Mouse (Mus musculus): ENCODE measurements around the gene Slc6a8. TPM values are rescaled to one million over a fixed set of nuclear protein-coding genes. Genes with fewer than 3 reads are reported as not detected.

The Slc6a8 gene
- total RNA-seq (2021) = 100 to 1,000 TPM; 130 to 145 TPM

- intact Hi-C loops (cut with DNase I) = loop anchor here (5.0 to 10.0 kb wide), 2 partner anchors 279 to 412 kb away; no protein-coding TSS in a partner anchor
- peak; percentile 78 for DNase-seq
Measured at GRCm38 (mm10) chrX:73672879-73673618, at the start of gene Slc6a8. Slc6a8 (plus strand) TSS chrX:73673150.

GRCm38 (mm10) chrX:73626981-73627380 lies 46.0 kb upstream of the Slc6a8 start:
- no peak for DNase-seq
- intact Hi-C loops (cut with DNase I) = no loop called here

GRCm38 (mm10) chrX:73635425-73635824 lies 37.5 kb upstream of the Slc6a8 start:
- no peak for DNase-seq
- intact Hi-C loops (cut with DNase I) = no loop called here

GRCm38 (mm10) chrX:73637415-73637814 lies 35.5 kb upstream of the Slc6a8 start:
- no peak for DNase-seq
- intact Hi-C loops (cut with DNase I) = no loop called here

GRCm38 (mm10) chrX:73639255-73639675 lies 33.7 kb upstream of the Slc6a8 start, which contains the start of gene Dusp9:
Dusp9 (plus strand) TSS chrX:73639419.
- peak in 1 of 2 experiments; percentile 17 for DNase-seq
- intact Hi-C loops (cut with DNase I) = no loop called here

- DNase-seq = no peak
- intact Hi-C loops (cut with DNase I) = no loop called here
Measured at GRCm38 (mm10) chrX:73639901-73640469, 33.0 kb upstream of the Slc6a8 start.

- intact Hi-C loops (cut with DNase I) = no loop called here
- no peak for DNase-seq
Measured at GRCm38 (mm10) chrX:73645121-73645520, 27.8 kb upstream of the Slc6a8 start.

- DNase-seq = no peak
- intact Hi-C loops (cut with DNase I) = no loop called here
Measured at GRCm38 (mm10) chrX:73650869-73651268, 22.1 kb upstream of the Slc6a8 start.

- DNase-seq = no peak
- intact Hi-C loops (cut with DNase I) = no loop called here
Measured at GRCm38 (mm10) chrX:73653392-73653791, 19.6 kb upstream of the Slc6a8 start.

- intact Hi-C loops (cut with DNase I) = loop anchor here (1.0 to 2.0 kb wide), 4 partner anchors 61 to 599 kb away; no protein-coding TSS in a partner anchor
Measured at GRCm38 (mm10) chrX:73654177-73654576, 18.8 kb upstream of the Slc6a8 start.

GRCm38 (mm10) chrX:73655529-73655928 lies 17.4 kb upstream of the Slc6a8 start:
- intact Hi-C loops (cut with DNase I) = loop anchor here (2.0 to 5.0 kb wide), 4 partner anchors 63 to 648 kb away; no protein-coding TSS in a partner anchor
- DNase-seq = no peak

More at GRCm38 (mm10) chrX:73654177-73654576, 18.8 kb upstream of the Slc6a8 start:
- DNase-seq = peak; percentile 37 to 76

- no peak for DNase-seq
- intact Hi-C loops (cut with DNase I) = loop anchor here (5.0 kb wide), 1 partner anchor 651 kb away; no protein-coding TSS in a partner anchor
Measured at GRCm38 (mm10) chrX:73658391-73658790, 14.6 kb upstream of the Slc6a8 start.

- intact Hi-C loops (cut with DNase I) = loop anchor here (5.0 kb wide), 1 partner anchor 652 kb away; no protein-coding TSS in a partner anchor
- DNase-seq = no peak
Measured at GRCm38 (mm10) chrX:73658936-73659574, 13.9 kb upstream of the Slc6a8 start.

GRCm38 (mm10) chrX:73659575-73660283 lies 13.2 kb upstream of the Slc6a8 start, which contains the start of gene Pnck:
Pnck (minus strand) TSS chrX:73660117.
- DNase-seq = no peak
- intact Hi-C loops (cut with DNase I) = loop anchor here (5.0 kb wide), 1 partner anchor 652 kb away; no protein-coding TSS in a partner anchor

GRCm38 (mm10) chrX:73660284-73660665 lies 12.7 kb upstream of the Slc6a8 start:
- intact Hi-C loops (cut with DNase I) = no loop called here
- DNase-seq = no peak

GRCm38 (mm10) chrX:73663143-73663542 lies 9.8 kb upstream of the Slc6a8 start:
- no peak for DNase-seq
- intact Hi-C loops (cut with DNase I) = no loop called here

- DNase-seq = peak; percentile 39 to 47
- intact Hi-C loops (cut with DNase I) = loop anchor here (5.0 to 10.0 kb wide), 2 partner anchors 280 to 413 kb away; no protein-coding TSS in a partner anchor
Measured at GRCm38 (mm10) chrX:73672031-73672431, 919 bp upstream of the Slc6a8 start.

GRCm38 (mm10) chrX:73673619-73673967 lies 643 bp downstream of the Slc6a8 start:
- intact Hi-C loops (cut with DNase I) = loop anchor here (5.0 to 10.0 kb wide), 2 partner anchors 279 to 411 kb away; no protein-coding TSS in a partner anchor
- no peak for DNase-seq

GRCm38 (mm10) chrX:73673968-73674661 lies 1.2 kb downstream of the Slc6a8 start:
- intact Hi-C loops (cut with DNase I) = loop anchor here (5.0 to 10.0 kb wide), 2 partner anchors 278 to 411 kb away; no protein-coding TSS in a partner anchor
- DNase-seq = peak; percentile 21 to 30

All from heart, postnatal 36 days (tissue).